Mouse (Mus musculus): Measurements from ENCODE around the gene Gh. TPM values are rescaled to one million over a fixed set of nuclear protein-coding genes. Genes with fewer than 3 reads are reported as not detected.
A peak's percentile ranks its signal among the peaks of the same experiment; 100 is the strongest.

Gene Gh
- total RNA-seq, 2 experiments from 2014 or later, result not detected

- no peak for DNase-seq
- intact Hi-C loops (cut with DNase I), result no loop called here
These were observed 11.9 kb upstream of the Gh start for GRCm38 (mm10) chr11:106313533-106313932.

- intact Hi-C loops (cut with DNase I), result no loop called here
- no peak for DNase-seq
These were observed 8.5 kb upstream of the Gh start for GRCm38 (mm10) chr11:106310123-106310522.

GRCm38 (mm10) chr11:106308162-106308561, 6.5 kb upstream of the Gh start:
- intact Hi-C loops (cut with DNase I), result no loop called here
- no peak for DNase-seq

GRCm38 (mm10) chr11:106307432-106307831, 5.8 kb upstream of the Gh start:
- intact Hi-C loops (cut with DNase I), result no loop called here
- no peak for DNase-seq

- intact Hi-C loops (cut with DNase I), result no loop called here
- DNase-seq, result no peak
These were observed 5.1 kb upstream of the Gh start for GRCm38 (mm10) chr11:106306758-106307157.

GRCm38 (mm10) chr11:106306065-106306385, 4.4 kb upstream of the Gh start:
- intact Hi-C loops (cut with DNase I), result no loop called here

GRCm38 (mm10) chr11:106305348-106306064, 3.8 kb upstream of the Gh start:
- no peak for DNase-seq
- intact Hi-C loops (cut with DNase I), result no loop called here

More at GRCm38 (mm10) chr11:106306065-106306385, 4.4 kb upstream of the Gh start:
- no peak for DNase-seq

- intact Hi-C loops (cut with DNase I), result loop anchor here (1.0 to 2.0 kb wide), 3 partner anchors 23 to 90 kb away; no protein-coding TSS in a partner anchor
- peak; percentile 66 to 79 for DNase-seq
These were observed 969 bp upstream of the Gh start for GRCm38 (mm10) chr11:106302634-106303033.

- intact Hi-C loops (cut with DNase I), result no loop called here
- DNase-seq, result no peak
These were observed 9.8 kb downstream of the Gh start for GRCm38 (mm10) chr11:106291861-106292260.

- no peak for DNase-seq
- intact Hi-C loops (cut with DNase I), result no loop called here
These were observed 11.3 kb downstream of the Gh start for GRCm38 (mm10) chr11:106290376-106290775.

GRCm38 (mm10) chr11:106289369-106289768, 12.3 kb downstream of the Gh start:
- intact Hi-C loops (cut with DNase I), result no loop called here
- DNase-seq, result peak; percentile 48

GRCm38 (mm10) chr11:106286987-106287386, 14.7 kb downstream of the Gh start:
- DNase-seq, result no peak
- intact Hi-C loops (cut with DNase I), result no loop called here

GRCm38 (mm10) chr11:106286206-106286605, 15.5 kb downstream of the Gh start:
- no peak for DNase-seq
- intact Hi-C loops (cut with DNase I), result no loop called here

- no peak for DNase-seq
These were observed 17.5 kb downstream of the Gh start for GRCm38 (mm10) chr11:106284126-106284525.

GRCm38 (mm10) chr11:106283371-106283770, 18.3 kb downstream of the Gh start:
- DNase-seq, result no peak
- intact Hi-C loops (cut with DNase I), result no loop called here

More at GRCm38 (mm10) chr11:106284126-106284525, 17.5 kb downstream of the Gh start:
- intact Hi-C loops (cut with DNase I), result no loop called here

- no peak for DNase-seq
- intact Hi-C loops (cut with DNase I), result no loop called here
These were observed 19.2 kb downstream of the Gh start for GRCm38 (mm10) chr11:106282452-106282851.

- intact Hi-C loops (cut with DNase I), result loop anchor here (10.0 kb wide), 1 partner anchor 338 kb away; the partner anchor contains the start of gene Tex2
These were observed 25.2 kb downstream of the Gh start, which contains the start of gene Tcam1 for GRCm38 (mm10) chr11:106276454-106276853. Tcam1 (plus strand) TSS chr11:106276672.

GRCm38 (mm10) chr11:106274971-106275411, 26.7 kb downstream of the Gh start:
- intact Hi-C loops (cut with DNase I), result loop anchor here (10.0 kb wide), 1 partner anchor 340 kb away; the partner anchor contains the start of gene Tex2
- no peak for DNase-seq

More at GRCm38 (mm10) chr11:106276454-106276853, 25.2 kb downstream of the Gh start, which contains the start of gene Tcam1:
- peak; percentile 92 to 98 for DNase-seq

- no peak for DNase-seq
- intact Hi-C loops (cut with DNase I), result loop anchor here (10.0 kb wide), 1 partner anchor 340 kb away; the partner anchor contains the start of gene Tex2
These were observed 27.3 kb downstream of the Gh start for GRCm38 (mm10) chr11:106274374-106274773.

- DNase-seq, result no peak
- intact Hi-C loops (cut with DNase I), result loop anchor here (2.0 to 10.0 kb wide), 2 partner anchors 57 to 341 kb away; partner anchors contain the start of genes Ccdc47, Ddx42 and Tex2
These were observed 27.9 kb downstream of the Gh start for GRCm38 (mm10) chr11:106273811-106274210.

GRCm38 (mm10) chr11:106273311-106273684, 28.4 kb downstream of the Gh start:
- no peak for DNase-seq
- intact Hi-C loops (cut with DNase I), result loop anchor here (2.0 to 10.0 kb wide), 2 partner anchors 56 to 342 kb away; partner anchors contain the start of genes Ccdc47, Ddx42 and Tex2
